Mouse (Mus musculus) kidney, adult 2 months (tissue): Measurements from ENCODE around the gene Pqlc2.

Experiments used
- CTCF ChIP-seq: fragments of 200-500 bp; conservative IDR thresholded peaks from 2 replicates; pipeline ENCODE4 v1.5.1; 2011; ENCODE audit warnings: low read depth, mild to moderate bottlenecking, control low read depth, low read length, moderate library complexity, mixed read lengths; ENCODE audit not compliant: insufficient read depth, insufficient read length
- POLR2A ChIP-seq: fragments of 200-500 bp; IDR thresholded peaks from one replicate; pipeline ENCODE4 v1.6.1; 2011; ENCODE audit warnings: low read depth, low read length, control low read depth

DNA sequence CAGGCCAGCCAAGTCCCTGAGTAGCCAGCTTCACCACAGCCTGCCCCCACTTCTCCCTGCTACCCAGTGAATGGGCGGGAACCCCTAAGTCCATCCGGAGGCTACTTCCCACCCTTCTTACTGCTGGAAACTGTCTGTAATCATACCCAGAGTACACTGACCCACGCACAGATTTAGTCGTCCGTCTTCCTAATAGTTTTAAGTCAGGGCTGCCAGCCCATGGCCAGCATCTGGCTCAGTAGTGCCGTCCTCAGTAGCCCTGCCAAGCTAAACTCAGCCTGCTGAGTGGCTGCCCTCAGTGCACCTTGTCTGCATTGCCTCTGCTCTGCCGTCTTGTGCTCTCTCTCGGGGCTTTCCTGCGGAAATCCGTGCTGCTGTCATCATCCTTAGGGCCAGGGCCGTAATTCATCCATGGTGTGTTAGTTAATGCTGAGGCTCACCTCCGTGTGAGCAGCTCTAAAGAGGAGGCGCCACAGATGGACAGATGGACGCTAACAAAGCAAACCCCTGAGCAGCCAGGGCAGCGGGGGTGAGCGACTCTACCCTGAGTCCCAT lies 28.6 kb downstream of the Pqlc2 start:
- TF ChIP-seq POLR2A (no peak), CTCF (no peak)
